Mouse (Mus musculus) embryonic fibroblast, embryonic 13.5 days (primary cell): ENCODE measurements around the gene Gm20604. TPM values are rescaled to one million over a fixed set of nuclear protein-coding genes. Genes with fewer than 3 reads are reported as not detected.

Experiments used
- H3K27ac ChIP-seq: 2 replicates; pipeline ENCODE4 v1.5.1; 2012; ENCODE audit warnings: low read length, control low read depth, inconsistent platforms; ENCODE audit not compliant: insufficient read depth
- H3K4me1 ChIP-seq: 2 replicates; pipeline ENCODE4 v1.6.1; 2011; ENCODE audit warnings: low read length; ENCODE audit not compliant: control insufficient read depth, insufficient read depth
- H3K4me3 ChIP-seq: 2 replicates; pipeline ENCODE4 v1.5.1; 2011; ENCODE audit warnings: mild to moderate bottlenecking, control low read depth, low read length; ENCODE audit not compliant: insufficient read depth
- CTCF ChIP-seq: IDR thresholded peaks from 2 replicates; pipeline ENCODE4 v1.5.1; 2011; ENCODE audit warnings: mild to moderate bottlenecking, control low read depth, low read length, moderate library complexity, borderline replicate concordance; ENCODE audit not compliant: insufficient read depth
- POLR2A ChIP-seq: IDR thresholded peaks from 2 replicates; pipeline ENCODE4 v1.6.1; 2011; ENCODE audit warnings: low read depth, mild to moderate bottlenecking, control low read depth, low read length, moderate library complexity
- polyA plus RNA-seq: library from polyadenylated mRNA; stranded (reverse); fragments of >200 nt; gene quantifications from 2 replicates; pipeline ENCODE4 v1.2.4, GENCODE M21; 2011; ENCODE audit warnings: low read depth; ENCODE audit not compliant: missing spikeins, insufficient read length

Gene Gm20604
- polyA plus RNA-seq, 1 experiment = 15.9 TPM

GRCm38 (mm10) chr12:102743589-102744574 is 14.6 kb downstream of the Gm20604 start, which contains the start of the genes Moap1 and Tmem251:
Moap1 (minus strand) TSS chr12:102743661.
Tmem251 (plus strand) TSS chr12:102743762.
- H3K4me1 ChIP-seq = peaks cover 5% of the 10 kb centered on the region; the same call in 1 of the 2 replicates
- H3K27ac ChIP-seq = peak within 1 kb of the TSS; percentile 79
- TF ChIP-seq POLR2A = peak; percentile 77; the same call in 1 of the 2 replicates
- no peak for TF ChIP-seq CTCF
- peak within 1 kb of the TSS; percentile 97 for H3K4me3 ChIP-seq

- peak overlapping the region; percentile 93 for H3K4me3 ChIP-seq
- peaks cover 5% of the 10 kb centered on the region; the same call in 1 of the 2 replicates for H3K4me1 ChIP-seq
- peak overlapping the region; percentile 71 for H3K27ac ChIP-seq
- no peak for TF ChIP-seq CTCF
- TF ChIP-seq POLR2A = no peak
Measured at GRCm38 (mm10) chr12:102743036-102743588, 15.4 kb downstream of the Gm20604 start.

GRCm38 (mm10) chr12:102742056-102742455 is 16.4 kb downstream of the Gm20604 start:
- H3K4me1 ChIP-seq = peaks cover 5% of the 10 kb centered on the region; the same call in 1 of the 2 replicates
- H3K27ac ChIP-seq = no peak overlapping the region
- H3K4me3 ChIP-seq = no peak overlapping the region
- no peak for TF ChIP-seq CTCF

GRCm38 (mm10) chr12:102740285-102740684 is 18.2 kb downstream of the Gm20604 start:
- Histone ChIP-seq H3K4me1 (peaks cover 5% of the 10 kb centered on the region; the same call in 1 of the 2 replicates), H3K4me3 (no peak overlapping the region), H3K27ac (no peak overlapping the region)
- TF ChIP-seq POLR2A = no peak

GRCm38 (mm10) chr12:102739096-102739495 is 19.4 kb downstream of the Gm20604 start:
- TF ChIP-seq POLR2A = no peak
- no peak for TF ChIP-seq CTCF

GRCm38 (mm10) chr12:102733381-102733780 is 25.1 kb downstream of the Gm20604 start:
- no peak overlapping the region for H3K27ac ChIP-seq
- no peak overlapping the region for H3K4me3 ChIP-seq
- no peaks in the 10 kb centered on the region; the same call in none of the 2 replicates for H3K4me1 ChIP-seq
- TF ChIP-seq POLR2A (no peak), CTCF (peak; percentile 59)

More at GRCm38 (mm10) chr12:102739096-102739495, 19.4 kb downstream of the Gm20604 start:
- Histone ChIP-seq H3K27ac (no peak overlapping the region), H3K4me3 (no peak overlapping the region), H3K4me1 (no peaks in the 10 kb centered on the region; the same call in 1 of the 2 replicates)

GRCm38 (mm10) chr12:102730798-102731619 is 27.5 kb downstream of the Gm20604 start:
- no peak overlapping the region for H3K4me3 ChIP-seq
- peak overlapping the region; percentile 42 for H3K27ac ChIP-seq
- no peaks in the 10 kb centered on the region; the same call in none of the 2 replicates for H3K4me1 ChIP-seq
- TF ChIP-seq POLR2A = no peak
- TF ChIP-seq CTCF = no peak

- no peaks in the 10 kb centered on the region; the same call in none of the 2 replicates for H3K4me1 ChIP-seq
- H3K4me3 ChIP-seq = no peak overlapping the region
- TF ChIP-seq CTCF (no peak), POLR2A (no peak)
- peak overlapping the region; percentile 42 for H3K27ac ChIP-seq
Measured at GRCm38 (mm10) chr12:102729855-102730797, 28.3 kb downstream of the Gm20604 start.

- Histone ChIP-seq H3K4me3 (no peak overlapping the region), H3K4me1 (no peaks in the 10 kb centered on the region; the same call in 1 of the 2 replicates), H3K27ac (no peak overlapping the region)
- no peak for TF ChIP-seq CTCF
- no peak for TF ChIP-seq POLR2A
Measured at GRCm38 (mm10) chr12:102725761-102726175, 32.7 kb downstream of the Gm20604 start.
